20 mouse cellular contexts compared by ENCODE assay signal in genomic region chr4:139809381-139809820, GRCm38 (mm10). TPM values are rescaled to one million over a fixed set of nuclear protein-coding genes. Genes with fewer than 3 reads are reported as not detected.
DNase-seq lines count a peak whose midpoint lies in the region; ATAC-seq and TF ChIP-seq lines count a peak whose summit lies in the region.
"Had no signal": no experiment of that assay in that cellular context is flagged by ENCODE, and none has a peak within 500 bp of the region (broad histone marks: within the 10 kb centered on the region; RNA-seq: fewer than 3 reads in every experiment).

No protein-coding gene starts in this region.

- no peak for DNase-seq in forebrain, embryonic 10.5 days (ENCODE audit: extremely low spot score, low spot score)
- no peak for DNase-seq in forebrain, postnatal 0 days
- peak; percentile 50 for DNase-seq in embryonic facial prominence, embryonic 10.5 days (ENCODE audit: low spot score)
- DNase-seq in forelimb bud, embryonic 11.5 days (ENCODE audit: low read depth, low spot score): peak; percentile 66
- peak; percentile 60 for DNase-seq in midbrain, embryonic 14.5 days
- no peak for DNase-seq in heart, adult 11 months
- DNase-seq: adrenal gland, postnatal 25 days; cerebellum, adult 9-11 months; gastrocnemius, postnatal 25 days; heart, postnatal 14 days; liver; lung, embryonic 14.5 days had no signal

- H3K27me3 ChIP-seq in forebrain, embryonic 10.5 days (ENCODE audit: poor library complexity, severe bottlenecking): peaks cover 98% of the 10 kb centered on the region
- H3K27me3 ChIP-seq in forebrain, postnatal 0 days (ENCODE audit: insufficient read depth, low read length): peaks cover 25% of the 10 kb centered on the region
- peaks cover 98% of the 10 kb centered on the region for H3K27me3 ChIP-seq in embryonic facial prominence, embryonic 10.5 days (replicated peaks; ENCODE audit: low read depth, poor library complexity, severe bottlenecking)
- peaks cover 34% of the 10 kb centered on the region; the same call in 1 of the 2 replicates for H3K27me3 ChIP-seq in midbrain, embryonic 14.5 days (ENCODE audit: control insufficient read depth, insufficient read depth, low read length)
- peaks cover 96% of the 10 kb centered on the region for H3K27me3 ChIP-seq in liver, embryonic 12.5 days (replicated peaks)
- peaks cover 34% of the 10 kb centered on the region for H3K27me3 ChIP-seq in intestine, postnatal 0 days (replicated peaks; ENCODE audit: control insufficient read depth, insufficient read depth, low read length)

- no peaks in the 10 kb centered on the region for H3K36me3 ChIP-seq in forebrain, embryonic 10.5 days (replicated peaks)
- H3K36me3 ChIP-seq in forebrain, postnatal 0 days (ENCODE audit: insufficient read depth): no peaks in the 10 kb centered on the region
- no peaks in the 10 kb centered on the region for H3K36me3 ChIP-seq in embryonic facial prominence, embryonic 10.5 days (replicated peaks)
- H3K36me3 ChIP-seq in midbrain, embryonic 14.5 days (ENCODE audit: control insufficient read depth, insufficient read depth, low read length): 0 out of 2 replicates have a peak, but pooled peaks cover 3% of the 10 kb centered on the region
- no peaks in the 10 kb centered on the region for H3K36me3 ChIP-seq in liver, embryonic 12.5 days
- no peaks in the 10 kb centered on the region for H3K36me3 ChIP-seq in intestine, postnatal 0 days (ENCODE audit: control insufficient read depth, insufficient read depth)
- H3K36me3 ChIP-seq: embryonic facial prominence, embryonic 15.5 days; heart, embryonic 10.5 days had no signal

- ATAC-seq in forebrain, postnatal 0 days: no peak
- peak; percentile 47 for ATAC-seq in midbrain, embryonic 14.5 days (ENCODE audit: low FRiP score, low TSS enrichment)
- no peak for ATAC-seq in liver, embryonic 12.5 days
- ATAC-seq in intestine, postnatal 0 days: no peak

- TF ChIP-seq CTCF in forebrain, postnatal 0 days (IDR thresholded peaks at IDR 0.05; ENCODE audit: low read depth): no peak
- no peak for TF ChIP-seq CTCF in intestine, postnatal 0 days (IDR thresholded peaks at IDR 0.05; ENCODE audit: low read depth)

- no peak overlapping the region for H3K4me3 ChIP-seq in forebrain, embryonic 10.5 days
- no peak overlapping the region for H3K4me3 ChIP-seq in forebrain, postnatal 0 days (ENCODE audit: low read depth, low read length)
- no peak overlapping the region for H3K4me3 ChIP-seq in embryonic facial prominence, embryonic 10.5 days
- no peak overlapping the region for H3K4me3 ChIP-seq in midbrain, embryonic 14.5 days (replicated peaks; ENCODE audit: low read depth, low read length)
- H3K4me3 ChIP-seq in liver, embryonic 12.5 days: no peak overlapping the region
- no peak overlapping the region for H3K4me3 ChIP-seq in intestine, postnatal 0 days (ENCODE audit: low read depth, low read length)
- H3K4me3 ChIP-seq: embryonic facial prominence, embryonic 15.5 days; heart, embryonic 10.5 days; megakaryocyte, embryonic 14.5 days had no signal

- no peak overlapping the region for H3K9ac ChIP-seq in forebrain, postnatal 0 days
- H3K9ac ChIP-seq in midbrain, embryonic 14.5 days (replicated peaks; ENCODE audit: low read length): no peak overlapping the region
- H3K9ac ChIP-seq in liver, embryonic 12.5 days: no peak overlapping the region
- H3K9ac ChIP-seq in intestine, postnatal 0 days (ENCODE audit: low read depth, low read length): no peak overlapping the region
- H3K9ac ChIP-seq: embryonic facial prominence, embryonic 15.5 days; lung, embryonic 14.5 days had no signal

- no peak overlapping the region for H3K4me2 ChIP-seq in forebrain, postnatal 0 days (ENCODE audit: low read depth)
- H3K4me2 ChIP-seq in midbrain, embryonic 14.5 days (ENCODE audit: low read length): no peak overlapping the region
- no peak overlapping the region for H3K4me2 ChIP-seq in liver, embryonic 12.5 days
- no peak overlapping the region for H3K4me2 ChIP-seq in intestine, postnatal 0 days (replicated peaks; ENCODE audit: low read depth)
- H3K4me2 ChIP-seq: embryonic facial prominence, embryonic 15.5 days; lung, embryonic 14.5 days had no signal

- peaks cover 94% of the 10 kb centered on the region for H3K4me1 ChIP-seq in forebrain, embryonic 10.5 days
- H3K4me1 ChIP-seq in forebrain, postnatal 0 days (ENCODE audit: insufficient read depth): no peaks in the 10 kb centered on the region; the same call in 1 of the 2 replicates
- peaks cover 90% of the 10 kb centered on the region for H3K4me1 ChIP-seq in embryonic facial prominence, embryonic 10.5 days
- H3K4me1 ChIP-seq in midbrain, embryonic 14.5 days (ENCODE audit: control insufficient read depth, insufficient read depth, low read length): peaks cover 46% of the 10 kb centered on the region
- H3K4me1 ChIP-seq in liver, embryonic 12.5 days: no peaks in the 10 kb centered on the region
- no peaks in the 10 kb centered on the region for H3K4me1 ChIP-seq in intestine, postnatal 0 days (replicated peaks; ENCODE audit: control insufficient read depth, insufficient read depth, low read length)
- H3K4me1 ChIP-seq: megakaryocyte, embryonic 14.5 days had no signal

- H3K9me3 ChIP-seq in forebrain, embryonic 10.5 days: no peaks in the 10 kb centered on the region
- H3K9me3 ChIP-seq in forebrain, postnatal 0 days (ENCODE audit: low read length): no peaks in the 10 kb centered on the region
- H3K9me3 ChIP-seq in embryonic facial prominence, embryonic 10.5 days: no peaks in the 10 kb centered on the region
- no peaks in the 10 kb centered on the region for H3K9me3 ChIP-seq in midbrain, embryonic 14.5 days (ENCODE audit: control insufficient read depth, low read length)
- no peaks in the 10 kb centered on the region for H3K9me3 ChIP-seq in liver, embryonic 12.5 days (replicated peaks)
- H3K9me3 ChIP-seq in intestine, postnatal 0 days (ENCODE audit: control insufficient read depth): no peaks in the 10 kb centered on the region
- H3K9me3 ChIP-seq: embryonic facial prominence, embryonic 15.5 days; heart, embryonic 10.5 days; megakaryocyte, embryonic 14.5 days had no signal

- 7% methylated on average over 7 of the region's 7 CpGs for WGBS in forebrain, embryonic 10.5 days
- WGBS in forebrain, postnatal 0 days: 16% methylated on average over 7 of the region's 7 CpGs
- WGBS in embryonic facial prominence, embryonic 10.5 days: 8% methylated on average over 7 of the region's 7 CpGs
- 9% methylated on average over 7 of the region's 7 CpGs for WGBS in midbrain, embryonic 14.5 days
- 29% methylated on average over 7 of the region's 7 CpGs for WGBS in liver, embryonic 12.5 days (ENCODE audit: insufficient replicate concordance)
- 46% methylated on average over 7 of the region's 7 CpGs for WGBS in intestine, postnatal 0 days

- peak overlapping the region; percentile 57; the same call in 1 of the 2 replicates for H3K27ac ChIP-seq in forebrain, embryonic 10.5 days
- no peak overlapping the region for H3K27ac ChIP-seq in forebrain, postnatal 0 days (ENCODE audit: low read depth, low read length)
- peak overlapping the region; percentile 44 for H3K27ac ChIP-seq in embryonic facial prominence, embryonic 10.5 days (replicated peaks)
- H3K27ac ChIP-seq in midbrain, embryonic 14.5 days (replicated peaks; ENCODE audit: low read depth, low read length): peak overlapping the region; percentile 49; the same call in 1 of the 2 replicates
- H3K27ac ChIP-seq in liver, embryonic 12.5 days: no peak overlapping the region
- no peak overlapping the region for H3K27ac ChIP-seq in intestine, postnatal 0 days (ENCODE audit: low read depth, low read length)
- H3K27ac ChIP-seq: embryonic facial prominence, embryonic 15.5 days; heart, embryonic 10.5 days; kidney, postnatal 0 days had no signal

RNA-seq across cellular contexts. Expression of gene Pax7, which starts 23.9 kb away (rescaled TPM):
- 2.2 and 2.4 TPM in 2 replicates for polyA plus RNA-seq in forebrain, embryonic 10.5 days (2016; fragmentation: Nextera tagmentation; extraction: Ambion mirVana)
- total RNA-seq in forebrain, postnatal 0 days (2014; rRNA removed): 0.05 and 0.31 TPM in 2 replicates
- polyA plus RNA-seq in forebrain, postnatal 0 days (2015; fragmentation: Nextera tagmentation; extraction: Ambion mirVana): not detected in 2 replicates
- 1.5 and 2.6 TPM in 2 replicates for polyA plus RNA-seq in embryonic facial prominence, embryonic 10.5 days (2016; fragmentation: Nextera tagmentation; extraction: Ambion mirVana)
- polyA plus RNA-seq in midbrain, embryonic 14.5 days (2014; fragmentation: Nextera tagmentation; extraction: Ambion mirVana): 9.1 and 9.2 TPM in 2 replicates
- polyA plus RNA-seq in liver, embryonic 12.5 days (2016; fragmentation: Nextera tagmentation; extraction: Ambion mirVana): 0.07 TPM in 1 of 2 replicates, not detected in the other
- polyA plus RNA-seq in intestine, postnatal 0 days (2015; fragmentation: Nextera tagmentation; extraction: Ambion mirVana): not detected in 2 replicates
- total RNA-seq: adrenal gland, postnatal 25 days; heart, postnatal 14 days; neutrophil, adult 5-6 weeks had no signal
- polyA plus RNA-seq: intestine, embryonic 14.5 days; kidney, postnatal 0 days; lung, embryonic 14.5 days had no signal

Comparison
In these comparisons a context has a peak if more than half of its experiments do, and no peak if none do; other contexts are left out.
1. H3K27ac ChIP-seq: peak in forebrain, embryonic 10.5 days (single experiment), embryonic facial prominence, embryonic 10.5 days (single experiment) and midbrain, embryonic 14.5 days (single experiment); none in forebrain, postnatal 0 days (single experiment), liver, embryonic 12.5 days (single experiment) and intestine, postnatal 0 days (single experiment).
2. DNase-seq: peak in embryonic facial prominence, embryonic 10.5 days (single experiment), forelimb bud, embryonic 11.5 days (single experiment) and midbrain, embryonic 14.5 days (single experiment); none in forebrain, embryonic 10.5 days (single experiment), forebrain, postnatal 0 days (single experiment) and heart, adult 11 months (single experiment).